Comparison of ENCODE assay signal across 32 mouse cellular contexts in genomic region chr19:47157664-47158063, GRCm38 (mm10). TPM values are rescaled to one million over a fixed set of nuclear protein-coding genes. Genes with fewer than 3 reads are reported as not detected.
"Had no signal": no experiment of that assay in that cellular context is flagged by ENCODE, and none has a peak within 500 bp of the region (broad histone marks: within the 10 kb centered on the region; RNA-seq: fewer than 3 reads in every experiment).

Calhm3 (minus strand) TSS chr19:47157764.

- H3K4me3 ChIP-seq: embryonic facial prominence, embryonic 10.5 days; embryonic facial prominence, embryonic 12.5 days; embryonic facial prominence, embryonic 13.5 days; embryonic facial prominence, embryonic 15.5 days; erythroblast, embryonic 14.5 days; forebrain, embryonic 10.5 days; forebrain, embryonic 12.5 days; forebrain, embryonic 13.5 days; forebrain, embryonic 15.5 days; gastrocnemius, adult 2 months; heart, adult 2 months had no signal

- H3K9me3 ChIP-seq: embryonic facial prominence, embryonic 10.5 days; embryonic facial prominence, embryonic 12.5 days; embryonic facial prominence, embryonic 13.5 days; embryonic facial prominence, embryonic 15.5 days; forebrain, embryonic 10.5 days; forebrain, embryonic 12.5 days; forebrain, embryonic 13.5 days; forebrain, embryonic 15.5 days had no signal

- H3K27me3 ChIP-seq: embryonic facial prominence, embryonic 12.5 days; embryonic facial prominence, embryonic 13.5 days; embryonic facial prominence, embryonic 15.5 days; forebrain, embryonic 12.5 days; forebrain, embryonic 13.5 days; forebrain, embryonic 15.5 days had no signal

- ATAC-seq: forebrain, embryonic 13.5 days; forebrain, embryonic 14.5 days; forebrain, embryonic 15.5 days; forebrain, embryonic 16.5 days; forebrain, postnatal 0 days had no signal

- H3K36me3 ChIP-seq: embryonic facial prominence, embryonic 10.5 days; embryonic facial prominence, embryonic 12.5 days; embryonic facial prominence, embryonic 13.5 days; embryonic facial prominence, embryonic 15.5 days; forebrain, embryonic 10.5 days; forebrain, embryonic 12.5 days; forebrain, embryonic 15.5 days had no signal

- H3K4me2 ChIP-seq: embryonic facial prominence, embryonic 12.5 days; embryonic facial prominence, embryonic 13.5 days; embryonic facial prominence, embryonic 15.5 days; forebrain, embryonic 12.5 days; forebrain, embryonic 13.5 days; forebrain, embryonic 15.5 days had no signal

- H3K4me1 ChIP-seq: embryonic facial prominence, embryonic 10.5 days; embryonic facial prominence, embryonic 12.5 days; embryonic facial prominence, embryonic 13.5 days; embryonic facial prominence, embryonic 15.5 days; forebrain, embryonic 10.5 days; forebrain, embryonic 12.5 days; forebrain, embryonic 13.5 days; forebrain, embryonic 15.5 days had no signal

- H3K27ac ChIP-seq: embryonic facial prominence, embryonic 10.5 days; embryonic facial prominence, embryonic 12.5 days; embryonic facial prominence, embryonic 13.5 days; embryonic facial prominence, embryonic 15.5 days; forebrain, embryonic 10.5 days; forebrain, embryonic 12.5 days; forebrain, embryonic 13.5 days; forebrain, embryonic 15.5 days; gastrocnemius, adult 2 months; heart, adult 2 months had no signal

- DNase-seq: cerebellum, adult 9-10 months; cerebellum, adult 9-11 months; cerebellum, postnatal 10 days; cerebellum, postnatal 14 days; cerebellum, postnatal 25 days; cerebellum, postnatal 36 days; embryo, embryonic 11 days; forebrain, postnatal 0 days; gastrocnemius, adult 2 months; gastrocnemius, postnatal 10 days; gastrocnemius, postnatal 14 days; gastrocnemius, postnatal 25 days; gastrocnemius, postnatal 36 days; heart, adult 11 months; heart, adult 18-20 months; heart, adult 2 months had no signal

- H3K9ac ChIP-seq: embryonic facial prominence, embryonic 12.5 days; embryonic facial prominence, embryonic 13.5 days; embryonic facial prominence, embryonic 15.5 days; forebrain, embryonic 12.5 days; forebrain, embryonic 13.5 days; forebrain, embryonic 15.5 days; forebrain, postnatal 0 days had no signal

RNA-seq across cellular contexts. Expression of gene Calhm3, which starts in this region (rescaled TPM):
- polyA plus RNA-seq: embryonic facial prominence, embryonic 10.5 days; embryonic facial prominence, embryonic 11.5 days; embryonic facial prominence, embryonic 12.5 days; embryonic facial prominence, embryonic 13.5 days; embryonic facial prominence, embryonic 14.5 days; embryonic facial prominence, embryonic 15.5 days; erythroblast, embryonic 14.5 days; forebrain, embryonic 10.5 days; forebrain, embryonic 11.5 days; forebrain, embryonic 12.5 days; forebrain, embryonic 13.5 days; forebrain, embryonic 14.5 days; forebrain, embryonic 15.5 days; forebrain, embryonic 16.5 days; frontal cortex, adult 2 months; gonadal fat pad, adult 2 months; heart, adult 2 months had no signal
